Mouse (Mus musculus): ENCODE measurements around the gene Zfp764. TPM values are rescaled to one million over a fixed set of nuclear protein-coding genes. Genes with fewer than 3 reads are reported as not detected.
"Not testable (repeated sequence)": the region's sequence is repeated elsewhere in the genome, so short reads cannot be mapped to it uniquely, and the experiment has no call there.

The Zfp764 gene
- polyA plus RNA-seq, 1 experiment from 2014 or later = 6.0 TPM

GRCm38 (mm10) chr7:127366249-127366648 lies 40.4 kb downstream of the Zfp764 start:
- Histone ChIP-seq H3K27me3 (replicated peaks; ENCODE audit: insufficient read depth, low read length) (no peaks in the 10 kb centered on the region), H3K4me3 (ENCODE audit: low read depth, low read length) (no peak overlapping the region)
- 63% methylated on average over 3 of the region's 3 CpGs for WGBS

GRCm38 (mm10) chr7:127364166-127364565 lies 42.5 kb downstream of the Zfp764 start:
- no peak for TF ChIP-seq EP300 (IDR thresholded peaks at IDR 0.05)
- TF ChIP-seq CTCF (IDR thresholded peaks at IDR 0.05) = no peak
- H3K9ac ChIP-seq (replicated peaks; ENCODE audit: low read depth) = no peak overlapping the region
- H3K4me3 ChIP-seq (ENCODE audit: low read depth, low read length) = peak overlapping the region; percentile 33
- DNase-seq (ENCODE audit: low spot score) (peak; percentile 69), ATAC-seq (peak; percentile 35; the same call in 1 of the 2 replicates)
- H3K4me1 ChIP-seq (ENCODE audit: insufficient read depth, low read depth, low read length) = peaks cover 5% of the 10 kb centered on the region; the same call in 1 of the 2 replicates
- H3K27ac ChIP-seq (ENCODE audit: low read length) = no peak overlapping the region
- H3K27me3 ChIP-seq (replicated peaks; ENCODE audit: insufficient read depth, low read length) = no peaks in the 10 kb centered on the region
- peak overlapping the region; percentile 64 for H3K4me2 ChIP-seq (replicated peaks; ENCODE audit: low read depth, low read length)
- WGBS = 65% methylated on average over 4 of the region's 4 CpGs
- H3K9me3 ChIP-seq (ENCODE audit: low read length) = no peaks in the 10 kb centered on the region
- no peaks in the 10 kb centered on the region for H3K36me3 ChIP-seq (ENCODE audit: insufficient read depth, low read length)

More at GRCm38 (mm10) chr7:127366249-127366648, 40.4 kb downstream of the Zfp764 start:
- Histone ChIP-seq H3K4me2 (replicated peaks; ENCODE audit: low read depth, low read length) (no peak overlapping the region), H3K9ac (replicated peaks; ENCODE audit: low read depth) (no peak overlapping the region), H3K27ac (ENCODE audit: low read length) (no peak overlapping the region), H3K4me1 (ENCODE audit: insufficient read depth, low read depth, low read length) (peaks cover 5% of the 10 kb centered on the region; the same call in 1 of the 2 replicates), H3K9me3 (ENCODE audit: low read length) (no peaks in the 10 kb centered on the region), H3K36me3 (ENCODE audit: insufficient read depth, low read length) (no peaks in the 10 kb centered on the region)
- DNase-seq (ENCODE audit: low spot score) = peak; percentile 25
- TF ChIP-seq CTCF (IDR thresholded peaks at IDR 0.05) = no peak
- no peak; the same call in 1 of the 2 replicates for TF ChIP-seq EP300 (IDR thresholded peaks at IDR 0.05)
- ATAC-seq = no peak

- DNase-seq (ENCODE audit: low spot score) = peak; percentile 31
- peak overlapping the region; percentile 33 for H3K4me3 ChIP-seq (ENCODE audit: low read depth, low read length)
- peak; percentile 65 for ATAC-seq
Observed at GRCm38 (mm10) chr7:127363475-127363921, 43.1 kb downstream of the Zfp764 start.

GRCm38 (mm10) chr7:127362418-127362817 lies 44.2 kb downstream of the Zfp764 start:
- DNase-seq (ENCODE audit: low spot score) = peak; percentile 87
- ATAC-seq = 0 out of 2 replicates have a peak, but pooled peaks have one; percentile 19
- not testable (repeated sequence) for H3K27ac ChIP-seq (ENCODE audit: low read length); H3K9ac ChIP-seq (replicated peaks; ENCODE audit: low read depth); H3K9me3 ChIP-seq (ENCODE audit: low read length); H3K27me3 ChIP-seq (replicated peaks; ENCODE audit: insufficient read depth, low read length); H3K36me3 ChIP-seq (ENCODE audit: insufficient read depth, low read length); H3K4me1 ChIP-seq (ENCODE audit: insufficient read depth, low read depth, low read length)
- whole genome bisulfite sequencing = 21% methylated on average over 13 of the region's 13 CpGs
- peak overlapping the region; percentile 29; the same call in 1 of the 2 replicates for H3K4me3 ChIP-seq (ENCODE audit: low read depth, low read length)
- TF ChIP-seq CTCF (IDR thresholded peaks at IDR 0.05) = peak; percentile 88
- H3K4me2 ChIP-seq (replicated peaks; ENCODE audit: low read depth, low read length) = peak overlapping the region; percentile 46

More at GRCm38 (mm10) chr7:127363475-127363921, 43.1 kb downstream of the Zfp764 start:
- 4% methylated on average over 24 of the region's 24 CpGs for WGBS
- Histone ChIP-seq H3K27ac (ENCODE audit: low read length) (no peak overlapping the region), H3K9me3 (ENCODE audit: low read length) (no peaks in the 10 kb centered on the region), H3K36me3 (ENCODE audit: insufficient read depth, low read length) (no peaks in the 10 kb centered on the region), H3K4me1 (ENCODE audit: insufficient read depth, low read depth, low read length) (peaks cover 5% of the 10 kb centered on the region; the same call in 1 of the 2 replicates), H3K27me3 (replicated peaks; ENCODE audit: insufficient read depth, low read length) (no peaks in the 10 kb centered on the region), H3K4me2 (replicated peaks; ENCODE audit: low read depth, low read length) (peak overlapping the region; percentile 64), H3K9ac (replicated peaks; ENCODE audit: low read depth) (peak overlapping the region; percentile 59)
- TF ChIP-seq CTCF (IDR thresholded peaks at IDR 0.05) (no peak), EP300 (IDR thresholded peaks at IDR 0.05) (no peak)

GRCm38 (mm10) chr7:127361449-127361848 lies 45.2 kb downstream of the Zfp764 start:
- Histone ChIP-seq H3K27ac (ENCODE audit: low read length) (no peak overlapping the region), H3K9me3 (ENCODE audit: low read length) (no peaks in the 10 kb centered on the region), H3K9ac (replicated peaks; ENCODE audit: low read depth) (no peak overlapping the region), H3K36me3 (ENCODE audit: insufficient read depth, low read length) (no peaks in the 10 kb centered on the region), H3K27me3 (replicated peaks; ENCODE audit: insufficient read depth, low read length) (no peaks in the 10 kb centered on the region; the same call in 1 of the 2 replicates), H3K4me3 (ENCODE audit: low read depth, low read length) (no peak overlapping the region), H3K4me1 (ENCODE audit: insufficient read depth, low read depth, low read length) (peaks cover 5% of the 10 kb centered on the region; the same call in 1 of the 2 replicates), H3K4me2 (replicated peaks; ENCODE audit: low read depth, low read length) (no peak overlapping the region)
- ATAC-seq (no peak), DNase-seq (ENCODE audit: low spot score) (no peak)
- WGBS = 43% methylated on average over 10 of the region's 13 CpGs
- TF ChIP-seq EP300 (IDR thresholded peaks at IDR 0.05) = no peak
- TF ChIP-seq CTCF (IDR thresholded peaks at IDR 0.05) = no peak

- H3K27me3 ChIP-seq (replicated peaks; ENCODE audit: insufficient read depth, low read length) = no peaks in the 10 kb centered on the region; the same call in 1 of the 2 replicates
- no peak for ATAC-seq
- WGBS = 50% methylated on average over 4 of the region's 4 CpGs
Observed at GRCm38 (mm10) chr7:127360265-127360664, 46.4 kb downstream of the Zfp764 start.

More at GRCm38 (mm10) chr7:127360265-127360664, 46.4 kb downstream of the Zfp764 start:
- peaks cover 5% of the 10 kb centered on the region; the same call in 1 of the 2 replicates for H3K4me1 ChIP-seq (ENCODE audit: insufficient read depth, low read depth, low read length)
- H3K9ac ChIP-seq (replicated peaks; ENCODE audit: low read depth) = no peak overlapping the region
- no peak for DNase-seq (ENCODE audit: low spot score)
- H3K27ac ChIP-seq (ENCODE audit: low read length) = no peak overlapping the region
- no peak overlapping the region for H3K4me3 ChIP-seq (ENCODE audit: low read depth, low read length)
- no peaks in the 10 kb centered on the region for H3K9me3 ChIP-seq (ENCODE audit: low read length)
- TF ChIP-seq EP300 (IDR thresholded peaks at IDR 0.05) (no peak), CTCF (IDR thresholded peaks at IDR 0.05) (no peak)
- no peaks in the 10 kb centered on the region for H3K36me3 ChIP-seq (ENCODE audit: insufficient read depth, low read length)
- H3K4me2 ChIP-seq (replicated peaks; ENCODE audit: low read depth, low read length) = no peak overlapping the region

Data from lung, postnatal 0 days (tissue).